Mouse (Mus musculus) MEL (cell line): Measurements from ENCODE around the gene Cacybp.

ENCODE experiments used
- CTCF ChIP-seq, 3 experiments: IDR thresholded peaks in 2 of 3; conservative IDR thresholded peaks in 1 of 3; 2 replicates each; pipeline ENCODE4 v1.5.1; 2011 to 2012; ENCODE audit warnings: low read length in 3 of 3, low read depth in 2 of 3, mild to moderate bottlenecking in 2 of 3, improper control_type of control experiment in 1 of 3, inconsistent platforms in 1 of 3, mixed read lengths in 1 of 3, moderate library complexity in 1 of 3; ENCODE audit not compliant: control insufficient read depth in 1 of 3, insufficient read depth in 1 of 3, poor library complexity in 1 of 3, severe bottlenecking in 1 of 3
- TAL1 ChIP-seq: IDR thresholded peaks from 2 replicates; pipeline ENCODE4 v1.6.1; 2012; ENCODE audit warnings: mild to moderate bottlenecking, inconsistent platforms, low read length, moderate library complexity, mixed read lengths
- TBP ChIP-seq: IDR thresholded peaks from 2 replicates; pipeline ENCODE4 v1.8.0; 2011; ENCODE audit warnings: low read depth, low read length, improper control_type of control experiment

DNA sequence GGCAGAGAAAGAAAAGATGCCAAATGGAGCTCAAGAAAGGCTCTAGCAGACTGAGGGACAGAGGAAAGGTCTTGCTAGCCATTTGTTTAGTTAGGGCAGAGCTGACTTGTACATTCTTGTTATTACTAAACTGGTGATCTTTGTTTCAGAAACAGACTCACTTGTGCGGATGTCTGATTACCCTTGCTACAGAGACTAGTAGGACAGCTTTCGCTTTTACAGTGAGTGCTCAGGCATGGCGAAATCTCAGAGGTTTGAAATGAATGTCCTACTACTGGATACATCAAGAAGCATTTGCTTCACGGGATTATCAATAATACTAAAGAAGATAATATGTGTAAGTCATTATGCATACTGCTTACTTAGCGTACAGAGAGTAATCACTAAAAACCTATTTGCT, 32.0 kb upstream of the Cacybp start:
- TF ChIP-seq CTCF (IDR thresholded peaks at IDR 0.05 in 2 of 3, conservative IDR thresholded peaks at IDR 0.05 in 1 of 3; ENCODE audit: control insufficient read depth in 1 of 3, insufficient read depth in 1 of 3, low read depth in 2 of 3, low read length in 3 of 3, poor library complexity in 1 of 3, severe bottlenecking in 1 of 3), result no peak
- no peak for TF ChIP-seq TAL1
- no peak for TF ChIP-seq TBP
